Mouse (Mus musculus) heart, adult 2 months (tissue): ENCODE data around the gene Cib4.

Source experiments
- CTCF ChIP-seq: fragments of 200-600 bp; IDR thresholded peaks from 2 replicates; pipeline ENCODE4 v1.8.1; 2022; ENCODE audit warnings: antibody characterized with exemption, mild to moderate bottlenecking, moderate library complexity
- EP300 ChIP-seq: fragments of 200-500 bp; IDR thresholded peaks from 2 replicates; pipeline ENCODE4 v1.6.1; 2011; ENCODE audit warnings: low read depth, low read length, control low read depth; ENCODE audit not compliant: insufficient read depth
- POLR2A ChIP-seq: fragments of 200-500 bp; IDR thresholded peaks from 2 replicates; pipeline ENCODE4 v1.6.1; 2011; ENCODE audit warnings: mild to moderate bottlenecking, low read depth, low read length, control low read depth; ENCODE audit not compliant: insufficient read depth

DNA sequence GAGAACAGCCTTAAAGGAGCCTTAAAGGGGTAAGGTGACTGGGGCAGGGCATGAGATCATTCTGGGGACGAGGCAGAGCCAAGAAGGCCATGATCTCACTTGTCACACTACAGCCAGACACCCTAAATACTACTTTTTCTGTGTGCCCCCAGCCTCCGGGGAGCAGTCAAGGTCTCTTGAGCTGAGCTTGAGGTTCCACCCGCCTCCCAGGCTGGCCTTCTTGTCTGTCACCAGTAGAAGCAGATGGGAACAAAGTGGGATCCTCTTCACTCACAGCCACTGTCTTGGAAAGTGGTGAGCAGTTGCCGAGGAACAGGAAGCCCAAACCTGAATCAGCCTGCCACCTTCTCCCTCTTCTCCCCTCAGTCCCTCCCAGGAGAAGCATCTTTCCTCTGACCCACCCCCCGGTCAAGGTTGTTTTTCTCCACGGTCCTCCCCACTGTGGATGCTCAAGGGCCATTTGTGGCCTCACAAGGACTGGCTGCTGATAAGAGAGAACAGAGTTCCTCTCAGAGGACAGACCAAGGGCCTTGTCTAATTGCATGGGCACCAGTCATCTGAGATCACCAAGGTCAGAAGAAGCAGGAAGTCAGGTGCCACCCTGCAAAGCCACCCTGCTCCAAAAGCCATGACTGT is 32.9 kb upstream of the Cib4 start:
- TF ChIP-seq CTCF (no peak), EP300 (0 out of 2 replicates have a peak, but pooled peaks have one; percentile 20), POLR2A (0 out of 2 replicates have a peak, but pooled peaks have one; percentile 13)
